Mouse (Mus musculus) limb, embryonic 14.5 days (tissue): ENCODE data around the gene Piga. TPM values are rescaled to one million over a fixed set of nuclear protein-coding genes. Genes with fewer than 3 reads are reported as not detected.

Source experiments
- ATAC-seq: fragments of 200-750 bp; cut with Nextera tagmentation; 2 replicates; pipeline ENCODE4 v1.8.0; 2017; ENCODE audit warnings: low read depth, moderate number of reproducible peaks, moderate TSS enrichment; ENCODE audit not compliant: low FRiP score
- DNase-seq: peaks from one replicate; pipeline ENCODE4 v3.0.0-alpha.2; 2015; ENCODE audit warnings: low spot score
- H3K27ac ChIP-seq: fragments of 300-500 bp; sonication (generic); replicated peaks from 2 replicates; pipeline ENCODE4 v1.5.1; 2014; ENCODE audit warnings: low read depth, mild to moderate bottlenecking, low read length, moderate library complexity, mixed read lengths
- H3K27me3 ChIP-seq: fragments of 300-500 bp; sonication (generic); 2 replicates; pipeline ENCODE4 v1.6.1; 2014; ENCODE audit warnings: low read length, mixed read lengths; ENCODE audit not compliant: control insufficient read depth, insufficient read depth
- H3K36me3 ChIP-seq: fragments of 300-500 bp; sonication (generic); 2 replicates; pipeline ENCODE4 v1.6.1; 2014; ENCODE audit warnings: mild to moderate bottlenecking, low read length, moderate library complexity, mixed read lengths; ENCODE audit not compliant: control insufficient read depth, insufficient read depth
- H3K4me1 ChIP-seq: fragments of 300-500 bp; sonication (generic); 2 replicates; pipeline ENCODE4 v1.6.1; 2014; ENCODE audit warnings: antibody characterized with exemption, low read length, mixed read lengths; ENCODE audit not compliant: control insufficient read depth, insufficient read depth
- H3K4me2 ChIP-seq: fragments of 300-500 bp; sonication (generic); replicated peaks from 2 replicates; pipeline ENCODE4 v1.6.1; 2014; ENCODE audit warnings: low read depth, mild to moderate bottlenecking, low read length, moderate library complexity; ENCODE audit not compliant: severe bottlenecking
- H3K4me3 ChIP-seq: fragments of 300-500 bp; sonication (generic); replicated peaks from 2 replicates; pipeline ENCODE4 v1.5.1; 2014; ENCODE audit warnings: low read length
- H3K9ac ChIP-seq: fragments of 300-500 bp; sonication (generic); 2 replicates; pipeline ENCODE4 v1.6.1; 2014; ENCODE audit warnings: mild to moderate bottlenecking, low read depth, low read length, moderate library complexity; ENCODE audit not compliant: severe bottlenecking
- H3K9me3 ChIP-seq: fragments of 300-500 bp; sonication (generic); 2 replicates; pipeline ENCODE4 v1.6.1; 2016; ENCODE audit warnings: low read length; ENCODE audit not compliant: control insufficient read depth
- POLR2A ChIP-seq: fragments of 200-500 bp; IDR thresholded peaks from 2 replicates; pipeline ENCODE4 v1.8.0; 2012; ENCODE audit warnings: inconsistent platforms, mild to moderate bottlenecking, moderate library complexity, borderline replicate concordance; ENCODE audit not compliant: insufficient read depth, insufficient read length; ENCODE audit errors: extremely low read depth
- WGBS: fragments of 180-500 bp; shearing (Covaris S2); extraction: QIAGEN DNeasy Blood & Tissue Kit; methylation state at CpG from one replicate; pipeline ENCODE4 v1.1.7; 2014; 5-methylcytosine and 5-hydroxymethylcytosine counted together
- polyA plus RNA-seq, 2 experiments: library from polyadenylated mRNA; depleted of rRNA in 1 of 2; stranded (reverse) in 1 of 2; unstranded in 1 of 2; fragments of >200 nt; fragmentation: Nextera tagmentation in 1 of 2; extraction: Ambion mirVana in 1 of 2; gene quantifications; 2 replicates each; pipeline versions ENCODE4 v1.2.1 to v1.2.3; 2012 to 2014

Gene Piga
- polyA plus RNA-seq, 2 experiments = 9.4 to 11.0 TPM

- Histone ChIP-seq H3K27ac (no peak overlapping the region), H3K9me3 (no peaks in the 10 kb centered on the region), H3K4me3 (peak overlapping the region; percentile 34), H3K4me2 (peak overlapping the region; percentile 59), H3K4me1 (no peaks in the 10 kb centered on the region), H3K36me3 (no peaks in the 10 kb centered on the region), H3K9ac (peak overlapping the region; percentile 34; the same call in 1 of the 2 replicates), H3K27me3 (no peaks in the 10 kb centered on the region)
- DNase-seq (peak; percentile 84), ATAC-seq (peak; percentile 97)
- 26% methylated on average over 31 of the region's 33 CpGs for WGBS
- TF ChIP-seq POLR2A = no peak
These were observed 37.8 kb upstream of the Piga start for GRCm38 (mm10) chrX:164381618-164382408.

- WGBS = 76% methylated on average over 4 of the region's 4 CpGs
These were observed 25.5 kb upstream of the Piga start for GRCm38 (mm10) chrX:164394091-164394490.

GRCm38 (mm10) chrX:164398456-164398855 is 21.1 kb upstream of the Piga start:
- TF ChIP-seq POLR2A = no peak
- Histone ChIP-seq H3K27ac (no peak overlapping the region), H3K4me1 (no peaks in the 10 kb centered on the region), H3K36me3 (no peaks in the 10 kb centered on the region), H3K4me3 (no peak overlapping the region), H3K4me2 (no peak overlapping the region), H3K27me3 (no peaks in the 10 kb centered on the region), H3K9me3 (no peaks in the 10 kb centered on the region), H3K9ac (no peak overlapping the region)
- DNase-seq (peak; percentile 59), ATAC-seq (0 out of 2 replicates have a peak, but pooled peaks have one; percentile 41)
- 56% methylated on average over 3 of the region's 3 CpGs for WGBS

More at GRCm38 (mm10) chrX:164394091-164394490, 25.5 kb upstream of the Piga start:
- Histone ChIP-seq H3K4me3 (no peak overlapping the region), H3K9ac (no peak overlapping the region), H3K27me3 (no peaks in the 10 kb centered on the region), H3K27ac (no peak overlapping the region), H3K36me3 (no peaks in the 10 kb centered on the region), H3K9me3 (no peaks in the 10 kb centered on the region), H3K4me1 (no peaks in the 10 kb centered on the region), H3K4me2 (no peak overlapping the region)
- TF ChIP-seq POLR2A = no peak
- ATAC-seq (no peak), DNase-seq (no peak)

GRCm38 (mm10) chrX:164405080-164405649 is 14.4 kb upstream of the Piga start:
- H3K9me3 ChIP-seq = no peaks in the 10 kb centered on the region
- H3K9ac ChIP-seq = no peak overlapping the region
- H3K4me1 ChIP-seq = no peaks in the 10 kb centered on the region
- no peaks in the 10 kb centered on the region for H3K27me3 ChIP-seq
- H3K4me3 ChIP-seq = no peak overlapping the region
- ATAC-seq (no peak), DNase-seq (no peak)
- H3K4me2 ChIP-seq = no peak overlapping the region
- TF ChIP-seq POLR2A = no peak
- H3K27ac ChIP-seq = no peak overlapping the region
- no peaks in the 10 kb centered on the region for H3K36me3 ChIP-seq

- H3K9ac ChIP-seq = no peak overlapping the region
- H3K27ac ChIP-seq = no peak overlapping the region
- H3K36me3 ChIP-seq = no peaks in the 10 kb centered on the region
- ATAC-seq (no peak), DNase-seq (no peak)
- TF ChIP-seq POLR2A = no peak
- H3K4me1 ChIP-seq = no peaks in the 10 kb centered on the region
- WGBS = 70% methylated on average over 9 of the region's 9 CpGs
- H3K4me3 ChIP-seq = no peak overlapping the region
- no peaks in the 10 kb centered on the region for H3K9me3 ChIP-seq
- H3K4me2 ChIP-seq = no peak overlapping the region
- no peaks in the 10 kb centered on the region for H3K27me3 ChIP-seq
These were observed 13.2 kb upstream of the Piga start for GRCm38 (mm10) chrX:164406133-164407022.
